Mouse (Mus musculus) heart, embryonic 14.5 days (tissue): ENCODE results near the gene Ceacam19. TPM values are rescaled to one million over a fixed set of nuclear protein-coding genes. Genes with fewer than 3 reads are reported as not detected.
A peak's percentile ranks its signal among the peaks of the same experiment; 100 is the strongest.
"Not testable (repeated sequence)": the region's sequence is repeated elsewhere in the genome, so short reads cannot be mapped to it uniquely, and the experiment has no call there.

Experiments
- ATAC-seq: fragments of 200-750 bp; cut with Nextera tagmentation; 2 replicates; pipeline ENCODE4 v1.8.0; 2017; ENCODE audit warnings: low read depth, moderate TSS enrichment; ENCODE audit not compliant: insufficient number of reproducible peaks, insufficient read depth, low FRiP score
- H3K27ac ChIP-seq, 2 experiments: fragments of 200-500 bp in 1 of 2; fragments of 300-500 bp in 1 of 2; sonication (generic) in 1 of 2; replicated peaks in 1 of 2; 2 replicates each; pipeline ENCODE4 v1.5.1; 2012 to 2014; ENCODE audit warnings: low read depth in 2 of 2, low read length in 2 of 2, control low read depth in 1 of 2, mild to moderate bottlenecking in 1 of 2, mixed read lengths in 1 of 2; ENCODE audit not compliant: control insufficient read depth in 1 of 2, insufficient read depth in 1 of 2
- H3K27me3 ChIP-seq: fragments of 300-500 bp; sonication (generic); 2 replicates; pipeline ENCODE4 v1.6.1; 2014; ENCODE audit warnings: mild to moderate bottlenecking, low read length, control low read depth; ENCODE audit not compliant: control insufficient read depth, insufficient read depth
- H3K36me3 ChIP-seq: fragments of 300-500 bp; sonication (generic); 2 replicates; pipeline ENCODE4 v1.6.1; 2014; ENCODE audit warnings: mild to moderate bottlenecking, control low read depth, low read length, mixed read lengths; ENCODE audit not compliant: control insufficient read depth, insufficient read depth
- H3K4me1 ChIP-seq, 2 experiments: fragments of 200-500 bp in 1 of 2; fragments of 300-500 bp in 1 of 2; sonication (generic) in 1 of 2; 2 replicates each; pipeline ENCODE4 v1.6.1; 2012 to 2014; ENCODE audit warnings: low read length in 2 of 2, control low read depth in 1 of 2, mixed read lengths in 1 of 2; ENCODE audit not compliant: control insufficient read depth in 2 of 2, insufficient read depth in 2 of 2
- H3K4me2 ChIP-seq: fragments of 300-500 bp; sonication (generic); 2 replicates; pipeline ENCODE4 v1.6.1; 2014; ENCODE audit warnings: mild to moderate bottlenecking, low read length
- H3K4me3 ChIP-seq, 2 experiments: fragments of 200-500 bp in 1 of 2; fragments of 300-500 bp in 1 of 2; sonication (generic) in 1 of 2; 2 replicates each; pipeline ENCODE4 v1.5.1; 2012 to 2014; ENCODE audit warnings: low read length in 2 of 2, mild to moderate bottlenecking in 2 of 2, control low read depth in 1 of 2, low read depth in 1 of 2, moderate library complexity in 1 of 2; ENCODE audit not compliant: control insufficient read depth in 1 of 2, insufficient read depth in 1 of 2
- H3K9ac ChIP-seq: fragments of 300-500 bp; sonication (generic); 2 replicates; pipeline ENCODE4 v1.6.1; 2014; ENCODE audit warnings: mild to moderate bottlenecking, low read length
- H3K9me3 ChIP-seq: fragments of 300-500 bp; sonication (generic); 2 replicates; pipeline ENCODE4 v1.6.1; 2016; ENCODE audit warnings: low read length, control low read depth; ENCODE audit not compliant: control insufficient read depth
- WGBS: fragments of 180-500 bp; shearing (Covaris S2); extraction: QIAGEN DNeasy Blood & Tissue Kit; methylation state at CpG from one replicate; pipeline ENCODE4 v1.1.7; 2014; 5-methylcytosine and 5-hydroxymethylcytosine counted together
- polyA plus RNA-seq: library from polyadenylated mRNA; unstranded; fragments of >200 nt; fragmentation: Nextera tagmentation; extraction: Ambion mirVana; gene quantifications from 2 replicates; pipeline ENCODE4 v1.2.1, GENCODE M21; 2014

Ceacam19 gene
- not detected in 2 replicates for polyA plus RNA-seq

DNA sequence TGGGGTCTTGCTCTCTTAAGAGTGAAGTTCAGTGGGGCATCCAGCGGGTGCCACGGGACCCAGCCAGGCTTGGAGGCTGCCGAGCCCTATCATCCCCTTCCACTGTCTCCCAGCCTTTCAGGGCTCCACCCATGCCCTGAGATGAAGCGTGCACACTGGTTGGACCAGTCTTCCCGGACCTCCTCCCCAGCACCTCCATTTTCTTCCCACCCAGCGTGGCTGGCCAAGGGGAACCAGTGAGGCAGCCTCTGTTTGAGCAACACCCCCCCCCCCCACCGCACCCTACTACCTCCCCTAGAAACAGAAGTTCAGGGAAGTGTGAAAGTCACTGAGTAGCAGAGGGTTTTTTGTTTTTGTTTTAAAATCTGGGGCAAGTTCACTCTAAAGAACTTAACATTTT, at the start of gene Ceacam19:
Ceacam19 (minus strand) TSS at position 117 of the 400 bp plus-strand sequence.
- no peaks in the 10 kb centered on the region for H3K4me1 ChIP-seq
- H3K9ac ChIP-seq: no peak within 1 kb of the TSS
- H3K4me3 ChIP-seq: no peak within 1 kb of the TSS
- no peak within 1 kb of the TSS for H3K4me2 ChIP-seq
- no peak within 1 kb of the TSS for H3K27ac ChIP-seq
- no peak for ATAC-seq
- no peaks in the 10 kb centered on the region for H3K36me3 ChIP-seq
- H3K9me3 ChIP-seq: no peaks in the 10 kb centered on the region
- H3K27me3 ChIP-seq: no peaks in the 10 kb centered on the region
- WGBS: 66% methylated on average over 7 of the region's 7 CpGs

- Histone ChIP-seq H3K27ac (no peak overlapping the region), H3K4me3 (no peak overlapping the region), H3K4me2 (no peak overlapping the region), H3K36me3 (no peaks in the 10 kb centered on the region), H3K9ac (no peak overlapping the region), H3K9me3 (no peaks in the 10 kb centered on the region), H3K4me1 (peaks cover 35 to 46% of the 10 kb centered on the region in 2 experiments), H3K27me3 (no peaks in the 10 kb centered on the region)
- no peak for ATAC-seq
- 75% methylated on average over 11 of the region's 11 CpGs for WGBS
Measured at GRCm38 (mm10) chr7:19937229-19937821, 49.6 kb upstream of the Ceacam19 start.

DNA sequence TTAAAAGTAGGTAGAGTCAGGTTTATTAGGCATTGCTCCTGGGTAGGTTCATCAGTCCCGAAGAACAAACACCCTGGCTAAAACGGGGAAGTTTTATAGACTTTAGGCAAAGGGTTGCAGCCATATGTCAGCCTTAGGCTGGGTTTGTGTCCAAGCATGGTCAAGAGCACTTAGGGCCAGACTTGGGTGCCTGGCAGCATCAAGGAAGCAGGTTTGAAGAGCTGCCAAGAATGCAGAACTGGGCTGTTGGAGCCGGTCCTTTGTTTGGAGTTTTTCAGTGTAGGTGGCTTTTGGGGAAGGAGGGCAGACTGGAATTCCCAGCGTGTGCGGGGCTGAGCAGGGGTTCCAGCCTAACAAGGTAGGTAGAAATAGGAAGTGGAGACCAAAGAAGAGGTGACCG, 48.2 kb upstream of the Ceacam19 start:
- Histone ChIP-seq H3K4me3 (no peak overlapping the region), H3K9me3 (no peaks in the 10 kb centered on the region), H3K27me3 (no peaks in the 10 kb centered on the region), H3K4me2 (0 out of 2 replicates have a peak overlapping the region, but pooled peaks have one; percentile 3), H3K27ac (peak overlapping the region; percentile 53 to 57), H3K4me1 (peaks cover 38 to 46% of the 10 kb centered on the region in 2 experiments), H3K36me3 (no peaks in the 10 kb centered on the region), H3K9ac (no peak overlapping the region)
- no peak for ATAC-seq
- WGBS: 59% methylated on average over 6 of the region's 6 CpGs

GRCm38 (mm10) chr7:19935171-19935751, 47.5 kb upstream of the Ceacam19 start:
- Histone ChIP-seq H3K9ac (no peak overlapping the region), H3K27ac (peak overlapping the region; percentile 57 to 75), H3K9me3 (no peaks in the 10 kb centered on the region), H3K36me3 (no peaks in the 10 kb centered on the region), H3K27me3 (no peaks in the 10 kb centered on the region), H3K4me2 (0 out of 2 replicates have a peak overlapping the region, but pooled peaks have one; percentile 3), H3K4me3 (no peak overlapping the region), H3K4me1 (peaks cover 38 to 39% of the 10 kb centered on the region in 2 experiments)
- WGBS: 44% methylated on average over 20 of the region's 20 CpGs
- ATAC-seq: no peak

DNA sequence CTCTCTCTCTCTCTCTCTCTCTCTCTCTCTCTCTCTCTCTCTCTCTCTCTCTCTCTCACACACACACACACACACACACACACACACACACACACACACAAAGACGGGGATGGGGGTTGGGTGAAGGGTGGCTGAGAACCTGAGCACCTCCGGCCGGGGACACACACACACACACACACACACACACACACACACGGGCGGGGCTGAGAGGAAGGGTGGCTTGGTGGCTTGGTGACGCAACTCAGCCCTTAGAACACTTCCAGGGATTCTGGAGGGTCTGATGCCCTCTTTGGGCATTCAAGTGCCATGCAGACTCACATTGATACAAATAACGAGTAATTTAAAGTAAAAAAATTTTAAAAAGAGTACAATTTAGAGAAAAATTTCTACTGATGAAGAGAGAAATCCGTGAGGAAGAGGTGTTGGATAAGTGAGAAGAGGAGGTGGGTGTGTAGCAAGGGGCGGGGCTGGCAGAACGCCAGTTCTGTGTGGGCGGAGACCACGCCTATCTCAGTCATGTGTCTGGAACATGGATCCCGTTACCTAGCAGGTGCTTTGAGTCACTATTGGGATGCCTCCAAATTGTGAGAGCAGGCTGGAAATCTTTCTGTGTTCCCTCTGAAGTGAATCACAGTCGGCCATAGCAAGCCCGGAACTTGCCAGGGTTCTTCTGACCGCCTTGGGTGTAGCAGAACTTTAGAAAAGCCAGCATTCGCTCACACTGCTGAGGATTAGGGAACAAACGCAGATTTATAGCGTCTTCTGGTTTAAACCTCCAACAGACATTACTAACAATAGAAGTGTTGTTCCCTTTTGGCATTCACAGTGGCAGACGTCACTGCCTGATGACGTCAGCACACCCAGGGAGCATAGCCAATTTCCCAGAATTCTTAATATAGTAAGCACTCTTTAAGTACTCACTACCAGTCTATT, 45.4 kb upstream of the Ceacam19 start:
- peak overlapping the region; percentile 66 to 84 for H3K27ac ChIP-seq
- no peaks in the 10 kb centered on the region for H3K9me3 ChIP-seq
- peaks cover 30 to 35% of the 10 kb centered on the region in 2 experiments for H3K4me1 ChIP-seq
- 12% methylated on average over 20 of the region's 21 CpGs for WGBS
- peak overlapping the region; percentile 62 for H3K4me2 ChIP-seq
- no peaks in the 10 kb centered on the region for H3K36me3 ChIP-seq
- no peak overlapping the region for H3K9ac ChIP-seq
- H3K4me3 ChIP-seq: peak overlapping the region; percentile 24 to 26
- no peaks in the 10 kb centered on the region for H3K27me3 ChIP-seq
- ATAC-seq: peak; percentile 61; the same call in 1 of the 2 replicates

- H3K9me3 ChIP-seq: no peaks in the 10 kb centered on the region
- H3K9ac ChIP-seq: no peak overlapping the region
- H3K4me3 ChIP-seq: no peak overlapping the region
- peaks cover 29 to 30% of the 10 kb centered on the region in 2 experiments for H3K4me1 ChIP-seq
- WGBS: 15% methylated on average over 13 of the region's 13 CpGs
- H3K4me2 ChIP-seq: no peak overlapping the region
- H3K27ac ChIP-seq: no peak overlapping the region
- no peaks in the 10 kb centered on the region for H3K27me3 ChIP-seq
- ATAC-seq: no peak
- no peaks in the 10 kb centered on the region for H3K36me3 ChIP-seq
Measured at GRCm38 (mm10) chr7:19932133-19932876, 44.5 kb upstream of the Ceacam19 start.

DNA sequence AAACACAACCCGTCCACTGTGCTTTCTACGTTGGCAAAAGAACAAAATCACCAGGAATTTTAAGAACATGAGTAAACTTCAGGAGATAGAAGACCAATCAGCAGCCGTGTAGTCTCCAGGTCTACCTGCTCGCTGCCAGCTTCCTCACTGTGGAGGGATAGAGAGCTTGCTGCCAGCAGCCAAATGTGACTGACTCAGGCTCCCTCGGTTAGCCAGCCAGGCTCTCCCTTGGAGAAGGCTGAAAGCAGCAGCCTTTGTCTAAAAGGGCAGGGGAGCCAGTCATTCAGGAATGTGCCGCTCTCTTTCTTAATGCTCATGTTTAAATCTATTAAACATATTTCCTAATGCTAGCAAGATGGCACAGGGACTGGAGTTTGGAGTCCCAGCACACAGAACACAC, 42.7 kb upstream of the Ceacam19 start:
- H3K27ac ChIP-seq, H3K36me3 ChIP-seq, H3K9ac ChIP-seq, H3K9me3 ChIP-seq, H3K27me3 ChIP-seq, H3K4me2 ChIP-seq, ATAC-seq, H3K4me3 ChIP-seq: not testable (repeated sequence)
- peaks cover 22 to 23% of the 10 kb centered on the region in 2 experiments for H3K4me1 ChIP-seq
- 69% methylated on average over 6 of the region's 6 CpGs for WGBS
